Mouse (Mus musculus) heart, adult 2 months (tissue): ENCODE data around the gene Fbxo24. TPM values are rescaled to one million over a fixed set of nuclear protein-coding genes. Genes with fewer than 3 reads are reported as not detected.

Source experiments
- DNase-seq, 2 experiments: peaks; one replicate each; pipeline ENCODE4 v3.0.0; 2021
- H3K27ac ChIP-seq: fragments of 200-600 bp; 2 replicates; pipeline ENCODE4 v1.8.1; 2022
- H3K27me3 ChIP-seq: fragments of 200-500 bp; 2 replicates; pipeline ENCODE4 v1.6.1; 2012; ENCODE audit warnings: mild to moderate bottlenecking, low read length, inconsistent platforms, mixed read lengths; ENCODE audit not compliant: control insufficient read depth, insufficient read depth
- H3K36me3 ChIP-seq: fragments of 200-500 bp; 2 replicates; pipeline ENCODE4 v1.6.1; 2012; ENCODE audit warnings: low read length, inconsistent platforms; ENCODE audit not compliant: control insufficient read depth, insufficient read depth
- H3K4me1 ChIP-seq: fragments of 200-500 bp; 2 replicates; pipeline ENCODE4 v1.6.1; 2011; ENCODE audit warnings: low read length; ENCODE audit not compliant: control insufficient read depth, insufficient read depth
- H3K4me3 ChIP-seq: fragments of 200-600 bp; 2 replicates; pipeline ENCODE4 v1.8.1; 2022
- H3K79me2 ChIP-seq: fragments of 200-500 bp; replicated peaks from 2 replicates; pipeline ENCODE4 v1.6.1; 2012; ENCODE audit warnings: mild to moderate bottlenecking, inconsistent platforms, low read length, moderate library complexity, mixed read lengths; ENCODE audit not compliant: control insufficient read depth, insufficient read depth
- H3K9ac ChIP-seq: fragments of 200-500 bp; 2 replicates; pipeline ENCODE4 v1.6.1; 2012; ENCODE audit warnings: low read depth, mild to moderate bottlenecking, control low read depth, inconsistent platforms, low read length, mixed read lengths
- CTCF ChIP-seq: fragments of 200-600 bp; IDR thresholded peaks from 2 replicates; pipeline ENCODE4 v1.8.1; 2022; ENCODE audit warnings: antibody characterized with exemption, mild to moderate bottlenecking, moderate library complexity
- EP300 ChIP-seq: fragments of 200-500 bp; IDR thresholded peaks from 2 replicates; pipeline ENCODE4 v1.6.1; 2011; ENCODE audit warnings: low read depth, low read length, control low read depth; ENCODE audit not compliant: insufficient read depth
- POLR2A ChIP-seq: fragments of 200-500 bp; IDR thresholded peaks from 2 replicates; pipeline ENCODE4 v1.6.1; 2011; ENCODE audit warnings: mild to moderate bottlenecking, low read depth, low read length, control low read depth; ENCODE audit not compliant: insufficient read depth
- WGBS: fragments of 180-500 bp; shearing (Covaris S2); methylation state at CpG from one replicate; pipeline ENCODE4 v1.1.7; 2018; 5-methylcytosine and 5-hydroxymethylcytosine counted together
- intact Hi-C: fragments of 180-260 bp; cut with DNase I; formaldehyde crosslinking; loops from one replicate; pipeline ENCODE4 v1.15.1; 2025
- polyA plus RNA-seq: library from polyadenylated mRNA; depleted of rRNA; stranded (reverse); fragments of >200 nt; gene quantifications from 2 replicates; pipeline ENCODE4 v1.2.3, GENCODE M21; 2012
- total RNA-seq, 2 experiments: library from RNA; stranded (reverse); gene quantifications; 2 replicates each; pipeline ENCODE4 v1.2.3; 2021

Gene Fbxo24
- total and polyA plus RNA-seq, 3 experiments: 0.13 to 0.35 (median 0.34) TPM

- Histone ChIP-seq H3K79me2 (no peaks in the 10 kb centered on the region), H3K36me3 (no peaks in the 10 kb centered on the region), H3K27ac (peak within 1 kb of the TSS; percentile 54), H3K4me1 (no peaks in the 10 kb centered on the region), H3K9ac (peak within 1 kb of the TSS; percentile 49), H3K27me3 (no peaks in the 10 kb centered on the region), H3K4me3 (peak within 1 kb of the TSS; percentile 42)
- TF ChIP-seq POLR2A (peak; percentile 63; the same call in 1 of the 2 replicates), EP300 (no peak)
- WGBS: 39% methylated on average over 11 of the region's 11 CpGs
- intact Hi-C loops: no loop called here
- DNase-seq: peak; percentile 56 to 62
These were observed 16.9 kb upstream of the Fbxo24 start, which contains the start of gene Irs3 for GRCm38 (mm10) chr5:137645652-137646091. Gene Irs3 (minus strand): TSS chr5:137645714.

GRCm38 (mm10) chr5:137645091-137645651 is 16.4 kb upstream of the Fbxo24 start:
- Histone ChIP-seq H3K27me3 (no peaks in the 10 kb centered on the region), H3K4me3 (peak overlapping the region; percentile 42), H3K27ac (peak overlapping the region; percentile 54), H3K79me2 (no peaks in the 10 kb centered on the region), H3K36me3 (no peaks in the 10 kb centered on the region), H3K4me1 (no peaks in the 10 kb centered on the region), H3K9ac (peak overlapping the region; percentile 49)
- intact Hi-C loops: no loop called here
- 8% methylated on average over 44 of the region's 44 CpGs for WGBS
- TF ChIP-seq CTCF (no peak), POLR2A (no peak), EP300 (no peak)
- peak in 1 of 2 experiments; percentile 48 for DNase-seq

- Histone ChIP-seq H3K9ac (no peak overlapping the region), H3K4me3 (no peak overlapping the region), H3K27ac (no peak overlapping the region), H3K36me3 (no peaks in the 10 kb centered on the region), H3K79me2 (no peaks in the 10 kb centered on the region), H3K4me1 (no peaks in the 10 kb centered on the region), H3K27me3 (no peaks in the 10 kb centered on the region)
- no peak for TF ChIP-seq CTCF
- TF ChIP-seq POLR2A: no peak
- TF ChIP-seq EP300: no peak
- DNase-seq: no peak
- WGBS: 57% methylated on average over 19 of the region's 19 CpGs
- intact Hi-C loops: no loop called here
These were observed 15.7 kb upstream of the Fbxo24 start for GRCm38 (mm10) chr5:137644484-137644883.

DNA sequence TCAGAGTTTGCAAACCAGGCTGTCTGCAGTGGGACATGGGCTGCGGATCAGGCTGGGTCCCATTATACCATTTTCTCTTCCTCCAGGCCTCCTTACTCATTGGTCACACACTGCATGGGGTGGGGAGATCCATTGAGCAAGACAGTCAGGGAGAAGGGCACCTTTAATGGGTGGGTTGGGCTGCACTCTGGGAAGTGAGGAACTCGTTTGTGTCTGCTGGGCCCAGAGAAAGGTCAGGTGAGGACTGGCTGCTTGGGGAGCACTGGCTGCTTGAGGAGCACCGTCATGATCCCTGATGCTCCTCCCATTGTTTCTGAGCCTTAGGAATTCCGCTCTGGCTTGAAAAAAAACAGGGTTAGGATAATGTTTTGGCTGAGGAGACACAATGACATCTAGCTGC is 14.1 kb upstream of the Fbxo24 start:
- 44% methylated on average over 4 of the region's 4 CpGs for whole genome bisulfite sequencing

GRCm38 (mm10) chr5:137641054-137641453 is 12.3 kb upstream of the Fbxo24 start, which contains the start of gene Sap25:
Gene Sap25 (plus strand): TSS chr5:137641334.
- Histone ChIP-seq H3K27ac (no peak within 1 kb of the TSS), H3K9ac (no peak within 1 kb of the TSS), H3K27me3 (no peaks in the 10 kb centered on the region), H3K36me3 (no peaks in the 10 kb centered on the region), H3K4me3 (no peak within 1 kb of the TSS), H3K4me1 (no peaks in the 10 kb centered on the region), H3K79me2 (no peaks in the 10 kb centered on the region)
- peak in 1 of 2 experiments; percentile 50 for DNase-seq
- intact Hi-C loops: no loop called here
- 83% methylated on average over 19 of the region's 19 CpGs for WGBS
- TF ChIP-seq POLR2A (no peak), CTCF (peak; percentile 62)

More for the DNA sequence above, 14.1 kb upstream of the Fbxo24 start:
- H3K79me2 ChIP-seq: no peaks in the 10 kb centered on the region
- no peak overlapping the region for H3K4me3 ChIP-seq
- DNase-seq: peak in 1 of 2 experiments; percentile 20
- no peak overlapping the region for H3K9ac ChIP-seq
- no peaks in the 10 kb centered on the region for H3K36me3 ChIP-seq
- intact Hi-C loops: no loop called here
- H3K4me1 ChIP-seq: no peaks in the 10 kb centered on the region
- TF ChIP-seq POLR2A (no peak), EP300 (no peak), CTCF (no peak)
- no peak overlapping the region for H3K27ac ChIP-seq
- H3K27me3 ChIP-seq: no peaks in the 10 kb centered on the region

- no peaks in the 10 kb centered on the region for H3K27me3 ChIP-seq
- no peak overlapping the region for H3K27ac ChIP-seq
- H3K9ac ChIP-seq: no peak overlapping the region
- no peaks in the 10 kb centered on the region for H3K4me1 ChIP-seq
- peak in 1 of 2 experiments; percentile 19 for DNase-seq
- H3K79me2 ChIP-seq: no peaks in the 10 kb centered on the region
- no peaks in the 10 kb centered on the region for H3K36me3 ChIP-seq
- WGBS: 64% methylated on average over 7 of the region's 7 CpGs
- TF ChIP-seq POLR2A (no peak), EP300 (no peak), CTCF (no peak)
- intact Hi-C loops: no loop called here
- H3K4me3 ChIP-seq: no peak overlapping the region
These were observed 10.7 kb upstream of the Fbxo24 start for GRCm38 (mm10) chr5:137639472-137639871.
